Mouse (Mus musculus): ENCODE measurements around the gene Acp5. TPM values are rescaled to one million over a fixed set of nuclear protein-coding genes. Genes with fewer than 3 reads are reported as not detected.
"Not testable (repeated sequence)": the region's sequence is repeated elsewhere in the genome, so short reads cannot be mapped to it uniquely, and the experiment has no call there.

Acp5 gene
- total RNA-seq (2021), result 10 to 100 TPM; 46.9 to 92.0 TPM
- long read RNA-seq, experiment 1, transcript Acp5-202 (5 exons, 1,349 nt), result minor isoform, 5 of 50 reads
- long read RNA-seq, experiment 1, transcript Acp5-201 (5 exons, 1,356 nt), result major isoform, 40 of 50 reads
- long read RNA-seq, experiment 1, partial matches to known transcripts, result 1 of 50 reads
- long read RNA-seq, experiment 1, other reads (novel, unspliced or antisense), result 2 of 50 reads
- long read RNA-seq, experiment 2, transcript Acp5-201 (5 exons, 1,356 nt), result major isoform, 55 of 76 reads
- long read RNA-seq, experiment 2, transcript Acp5-202 (5 exons, 1,349 nt), result minor isoform, 5 of 76 reads
- long read RNA-seq, experiment 2, partial matches to known transcripts, result 8 of 76 reads
- long read RNA-seq, experiment 2, other reads (novel, unspliced or antisense), result 4 of 76 reads

DNA sequence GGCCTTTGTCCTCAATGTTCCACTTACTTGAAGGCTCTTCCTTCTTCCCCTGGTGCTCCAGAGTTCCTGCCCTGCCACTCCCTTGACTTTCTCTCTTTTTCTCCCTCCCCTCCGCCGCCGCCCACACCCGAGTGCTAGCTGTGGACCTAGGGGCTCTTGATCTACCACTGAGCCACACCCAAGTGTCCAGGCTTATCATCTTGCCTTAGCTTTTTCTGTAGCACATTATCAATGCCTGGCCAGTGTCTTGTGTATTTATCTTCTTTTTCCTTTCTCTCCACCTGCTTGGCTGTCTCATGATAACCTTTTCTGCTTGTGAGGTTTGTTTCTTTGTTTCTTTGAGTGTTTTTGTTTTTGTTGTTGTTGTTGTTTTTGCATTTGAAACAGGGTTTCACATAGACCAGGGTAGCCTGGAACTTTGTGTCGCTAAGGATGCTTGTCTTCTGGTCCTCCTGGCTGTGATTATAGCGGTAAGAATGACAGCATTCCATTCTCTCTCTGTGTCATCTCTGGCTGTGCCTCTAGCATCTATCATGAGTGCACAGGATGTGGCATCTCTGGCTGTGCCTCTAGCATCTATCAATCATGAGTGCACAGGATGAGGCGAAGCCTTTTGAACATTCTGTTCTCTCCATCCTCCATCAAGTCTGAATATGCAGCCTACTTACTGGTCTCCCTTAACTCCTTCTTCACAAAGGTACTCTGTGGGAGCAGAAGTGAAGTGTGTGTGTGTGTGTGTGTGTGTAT, at the start of gene Acp5:
Gene Acp5, minus strand, starts transcription at position 68 of the 747 bp plus-strand sequence.
- no peak for DNase-seq (ENCODE audit: low spot score in 2 of 2)

- no peak for DNase-seq (ENCODE audit: low spot score in 2 of 2)
These were observed 36.8 kb upstream of the Acp5 start for GRCm38 (mm10) chr9:22172318-22172717.

DNA sequence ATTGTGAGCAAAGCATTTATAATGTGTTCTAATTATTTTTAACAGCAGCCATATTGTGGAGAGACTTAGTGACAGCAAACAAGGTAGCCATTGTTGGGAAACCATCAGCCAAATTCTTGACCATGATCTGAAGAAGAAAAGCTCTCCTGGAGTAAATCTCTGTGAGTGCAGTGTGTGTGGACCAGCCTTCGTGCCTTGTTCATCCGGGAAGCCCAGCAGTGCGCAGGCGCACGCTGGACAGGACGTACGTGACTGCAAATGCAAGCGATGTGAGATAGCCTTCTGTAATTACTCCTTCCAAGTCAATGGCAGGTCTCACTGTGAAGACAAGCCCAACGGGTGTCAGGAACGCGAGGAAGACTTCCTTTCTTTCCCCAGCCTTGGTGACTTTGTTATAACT, 33.8 kb upstream of the Acp5 start:
- no peak for DNase-seq (ENCODE audit: low spot score in 2 of 2)

GRCm38 (mm10) chr9:22167751-22168150, 32.2 kb upstream of the Acp5 start:
- no peak for DNase-seq (ENCODE audit: low spot score in 2 of 2)

DNA sequence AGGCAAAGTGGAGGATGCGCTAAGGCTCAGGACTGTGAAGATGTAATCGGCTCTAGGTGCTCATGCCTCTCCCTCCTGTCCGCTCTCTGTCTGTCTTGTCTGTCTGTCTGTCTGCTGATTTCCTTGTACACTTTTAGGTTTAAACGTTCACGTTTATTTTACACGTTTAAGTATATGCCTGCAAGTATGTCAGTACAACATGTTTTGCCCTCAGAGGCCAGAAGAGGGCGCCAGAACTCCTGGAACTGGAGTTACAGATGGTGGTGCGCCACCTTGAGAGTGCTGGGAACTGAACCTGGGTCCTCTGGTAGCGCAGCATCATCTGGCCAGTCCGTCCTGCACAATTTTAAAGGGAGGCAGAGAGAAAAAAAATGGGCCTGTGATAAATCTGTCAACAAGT, 31.2 kb upstream of the Acp5 start:
- no peak for DNase-seq (ENCODE audit: low spot score in 2 of 2)

DNA sequence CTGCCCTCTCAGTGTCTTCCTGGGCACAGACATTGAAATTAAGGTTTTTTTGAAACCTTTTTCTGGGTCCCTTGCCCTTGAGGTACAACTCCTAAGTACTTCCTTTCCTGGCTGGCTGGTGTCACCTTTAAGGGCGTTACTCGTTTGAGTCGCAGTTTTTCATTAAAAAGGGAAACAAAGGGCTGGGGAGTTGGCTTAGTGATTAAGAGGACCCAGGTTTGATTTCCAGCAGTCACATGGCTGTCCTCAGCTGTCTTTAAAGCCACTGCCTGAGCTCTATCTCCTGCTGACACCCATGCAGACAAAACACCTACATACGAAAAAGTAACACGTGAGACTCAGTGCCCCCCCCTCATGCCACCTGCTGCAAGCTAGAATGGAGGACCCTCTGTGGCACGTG, 30.5 kb upstream of the Acp5 start:
- DNase-seq (ENCODE audit: low spot score in 2 of 2), result no peak

- DNase-seq (ENCODE audit: low spot score in 2 of 2), result peak in 1 of 2 experiments; percentile 36
These were observed 29.5 kb upstream of the Acp5 start for GRCm38 (mm10) chr9:22164711-22165668.

DNA sequence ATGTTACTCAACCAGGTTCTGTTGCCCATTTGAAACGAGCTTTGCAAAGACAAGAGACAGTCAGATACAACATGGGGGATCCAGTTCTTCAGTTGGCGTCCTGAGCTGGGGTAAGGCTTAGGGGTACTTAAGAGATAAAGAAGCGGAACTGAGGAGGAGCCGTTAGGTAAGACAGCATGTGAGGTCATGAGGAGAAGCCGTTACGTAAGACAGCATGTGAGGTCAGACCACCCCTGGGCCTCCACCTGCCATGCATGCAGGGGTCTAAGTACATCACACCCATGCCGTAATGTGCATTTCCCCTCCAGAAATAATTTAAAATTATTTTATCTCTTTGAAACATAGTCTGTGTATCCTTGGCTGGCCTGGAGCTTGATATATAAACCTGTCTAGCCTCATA, 27.4 kb upstream of the Acp5 start:
- DNase-seq (ENCODE audit: low spot score in 2 of 2), result no peak

DNA sequence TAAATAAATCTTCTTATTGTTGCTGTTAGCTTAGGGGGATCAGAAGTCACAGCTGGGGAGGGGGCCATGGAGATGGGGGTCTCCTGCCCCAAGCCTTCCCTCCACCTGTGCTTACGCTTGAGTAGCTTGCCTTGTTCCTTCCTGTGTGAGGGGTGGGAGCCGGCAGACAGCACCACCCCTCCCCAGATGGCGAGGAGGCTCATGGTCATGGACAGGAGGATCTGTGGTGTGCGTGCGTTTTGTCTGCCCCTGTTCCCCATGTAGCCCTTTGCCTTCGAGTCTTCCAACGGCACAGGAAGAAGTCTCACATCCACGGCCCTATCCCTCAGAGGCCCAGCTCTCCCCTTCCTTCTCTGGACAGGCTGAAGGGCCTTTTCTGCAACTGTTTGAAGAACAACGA, 26.8 kb upstream of the Acp5 start:
- DNase-seq (ENCODE audit: low spot score in 2 of 2), result no peak

DNA sequence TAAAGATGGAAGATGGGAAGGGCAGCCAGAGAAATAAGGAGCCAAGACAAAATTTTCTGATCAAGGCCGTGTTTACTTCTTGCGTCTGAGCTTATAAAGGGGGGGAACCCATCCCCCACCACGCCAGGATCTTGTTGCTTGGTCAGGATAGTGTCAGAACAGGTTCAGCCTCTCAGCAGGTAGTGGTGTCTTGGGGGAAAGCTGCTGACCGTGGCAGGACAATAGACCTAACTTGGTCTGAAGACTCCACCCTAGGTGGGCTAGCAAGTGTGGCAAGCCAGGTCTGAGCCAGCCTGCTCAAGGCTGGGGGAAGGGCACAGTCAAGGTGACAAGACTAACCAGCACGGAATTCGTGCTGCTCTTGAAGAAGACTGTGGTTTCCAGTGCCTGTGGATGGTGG, 25.8 kb upstream of the Acp5 start:
- no peak for DNase-seq (ENCODE audit: low spot score in 2 of 2)

DNA sequence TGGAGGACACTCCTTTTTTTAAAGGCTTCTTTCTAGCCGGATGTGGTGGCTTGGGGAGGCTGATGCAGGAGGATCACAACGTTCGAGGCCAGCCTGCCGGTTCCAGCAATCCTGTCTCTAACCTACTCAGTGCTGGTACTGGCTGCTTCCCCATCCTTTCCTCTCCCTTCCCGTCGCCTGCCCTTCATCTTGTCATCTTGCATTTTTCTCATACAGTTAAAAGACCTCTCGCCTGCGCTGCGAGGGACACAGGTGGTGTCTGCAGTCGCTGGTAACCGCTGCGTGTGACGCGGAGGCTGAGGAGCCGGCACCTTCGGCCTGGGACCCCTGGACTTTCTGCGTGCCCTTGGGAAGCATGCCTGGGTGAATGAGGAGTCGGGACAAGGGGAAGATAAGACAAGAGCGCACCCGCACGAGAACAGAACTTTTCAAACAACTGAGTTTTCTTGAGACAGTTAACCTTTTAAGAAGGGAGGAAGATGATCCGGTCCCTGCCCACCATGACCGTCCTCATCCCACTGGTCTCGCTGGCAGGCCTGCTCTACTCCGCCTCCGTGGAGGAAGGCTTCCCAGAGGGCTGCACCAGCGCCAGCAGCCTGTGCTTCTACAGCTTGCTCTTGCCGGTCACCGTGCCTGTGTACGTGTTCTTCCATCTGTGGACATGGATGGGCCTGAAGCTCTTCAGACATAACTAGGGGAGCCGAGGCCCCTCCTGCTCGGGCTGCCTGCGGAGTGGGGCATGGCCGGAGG, 22.2 kb upstream of the Acp5 start:
- no peak for DNase-seq (ENCODE audit: low spot score in 2 of 2)

- peak; percentile 95 to 98 for DNase-seq (ENCODE audit: low spot score in 2 of 2)
These were observed 21.2 kb upstream of the Acp5 start, which contains the start of gene Pigyl for GRCm38 (mm10) chr9:22156497-22157245. Gene Pigyl (plus strand): TSS chr9:22156846.

DNA sequence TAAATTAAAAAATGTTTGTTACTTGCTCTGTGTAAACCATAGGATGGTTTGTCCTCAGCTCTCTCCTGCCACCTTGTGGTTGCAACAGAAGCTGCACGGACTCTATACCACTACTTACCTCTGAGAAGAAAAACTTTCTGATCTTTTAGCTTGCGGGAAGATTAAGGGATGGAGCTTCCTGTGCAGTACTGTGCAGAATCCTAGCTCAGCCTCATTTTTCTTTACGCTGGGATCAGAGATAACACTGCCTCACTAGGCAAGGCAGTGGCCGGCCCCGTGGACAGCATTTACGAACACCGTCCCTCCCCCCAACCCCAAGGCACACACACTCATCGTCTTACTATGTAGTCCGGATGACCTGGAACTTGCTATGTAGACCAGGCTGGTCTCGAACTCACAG, 20.1 kb upstream of the Acp5 start:
- DNase-seq (ENCODE audit: low spot score in 2 of 2), result peak; percentile 60 to 66

DNA sequence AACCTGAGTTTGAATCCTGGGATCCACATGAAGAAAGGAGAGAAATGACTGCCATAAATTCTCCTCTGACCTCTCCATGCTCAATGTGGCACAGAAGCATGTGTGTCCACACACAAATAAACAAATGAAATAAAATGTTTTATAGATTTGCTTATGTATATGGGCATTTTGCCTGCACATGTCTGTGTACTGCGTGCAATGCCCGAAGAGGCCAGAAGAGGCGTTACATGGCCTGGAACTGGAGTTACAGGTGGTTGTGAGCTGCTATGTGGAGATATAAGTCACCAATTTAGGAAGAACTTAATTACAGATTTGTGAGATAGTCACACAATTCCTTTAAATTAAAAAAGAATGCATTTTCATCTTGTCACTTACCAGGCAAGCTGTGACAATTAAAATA, 18.3 kb upstream of the Acp5 start:
- DNase-seq (ENCODE audit: low spot score in 2 of 2), result no peak

DNA sequence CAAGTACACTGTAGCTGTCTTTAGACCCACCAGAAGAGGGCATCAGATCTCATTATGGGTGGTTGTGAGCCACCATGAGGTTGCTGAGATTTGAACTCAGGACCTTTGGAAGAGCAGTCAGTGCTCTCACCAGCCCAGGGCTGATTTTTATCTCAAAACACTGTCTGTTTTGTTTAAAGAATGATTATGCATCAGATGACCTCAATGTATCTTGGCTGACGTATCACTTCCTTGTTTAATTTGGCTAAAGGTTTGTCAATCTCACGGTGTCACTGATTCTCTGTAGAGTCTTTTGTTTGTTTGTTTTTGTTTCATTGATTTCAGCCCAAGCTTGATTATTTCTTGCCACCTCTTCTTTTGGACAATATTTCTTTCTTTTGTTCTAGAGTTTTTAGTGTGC, 15.4 kb upstream of the Acp5 start:
- DNase-seq (ENCODE audit: low spot score in 2 of 2), result no peak

DNA sequence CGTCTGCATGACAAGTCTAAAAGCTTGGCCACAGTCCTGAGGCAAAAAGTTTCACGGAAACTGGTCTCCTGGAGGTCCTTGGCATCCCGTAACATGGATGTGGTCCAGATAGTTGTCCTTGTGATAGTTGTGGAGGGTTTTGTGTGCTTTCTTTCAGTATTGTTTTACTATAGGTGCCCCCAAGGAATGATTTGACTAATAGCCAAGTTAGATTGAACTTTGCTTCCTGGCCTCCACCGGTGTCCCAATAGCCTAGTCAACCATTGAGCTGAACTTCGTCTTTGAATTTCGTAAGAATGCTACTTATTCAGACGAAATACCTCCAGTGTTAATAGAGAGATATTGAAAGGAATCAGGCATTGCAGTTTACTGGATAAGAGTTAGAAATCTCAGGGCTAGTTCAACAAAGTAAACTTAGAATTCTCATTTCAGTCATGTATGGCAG, 14.8 kb upstream of the Acp5 start:
- not testable (repeated sequence) for DNase-seq (ENCODE audit: low spot score in 2 of 2)

DNA sequence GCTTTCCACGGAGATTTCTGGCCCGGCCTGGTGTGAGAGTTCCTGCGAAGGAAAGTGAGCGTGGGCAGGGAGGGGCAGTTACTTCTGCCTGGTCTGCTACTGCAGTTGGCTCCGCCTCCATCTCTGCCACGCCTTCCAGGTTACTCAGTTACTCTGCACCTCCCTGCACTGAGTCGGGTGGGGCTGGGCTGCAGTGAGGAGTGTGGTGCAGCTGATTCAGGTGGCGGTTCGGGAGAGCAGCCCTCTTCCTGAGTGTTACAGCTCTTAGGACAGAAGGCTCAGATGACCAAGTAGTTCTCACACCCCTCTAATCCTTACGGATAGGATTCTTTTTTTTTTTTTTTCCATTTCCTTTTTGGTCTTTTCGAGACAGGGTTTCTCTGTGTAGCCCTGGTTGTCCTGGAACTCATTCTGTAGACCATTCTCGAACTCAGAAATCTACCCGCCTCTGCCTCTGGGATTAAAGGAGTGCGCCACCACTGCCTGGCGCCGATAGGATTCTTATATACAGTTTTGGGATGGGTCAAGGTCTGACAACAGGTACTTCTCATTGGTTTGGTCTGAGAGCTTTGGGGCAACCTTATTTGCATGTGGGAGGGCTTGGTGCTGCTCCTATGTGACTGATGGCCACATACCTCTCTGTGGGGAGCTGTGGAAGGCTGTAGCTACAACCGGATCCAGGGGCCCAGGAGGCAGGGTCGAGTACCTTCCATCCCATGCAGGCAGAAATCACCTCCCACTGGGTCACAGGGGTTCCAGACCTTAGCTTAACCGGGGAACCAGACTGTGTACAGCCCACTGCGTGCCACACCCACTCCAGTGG, 14.1 kb upstream of the Acp5 start:
- no peak for DNase-seq (ENCODE audit: low spot score in 2 of 2)

DNA sequence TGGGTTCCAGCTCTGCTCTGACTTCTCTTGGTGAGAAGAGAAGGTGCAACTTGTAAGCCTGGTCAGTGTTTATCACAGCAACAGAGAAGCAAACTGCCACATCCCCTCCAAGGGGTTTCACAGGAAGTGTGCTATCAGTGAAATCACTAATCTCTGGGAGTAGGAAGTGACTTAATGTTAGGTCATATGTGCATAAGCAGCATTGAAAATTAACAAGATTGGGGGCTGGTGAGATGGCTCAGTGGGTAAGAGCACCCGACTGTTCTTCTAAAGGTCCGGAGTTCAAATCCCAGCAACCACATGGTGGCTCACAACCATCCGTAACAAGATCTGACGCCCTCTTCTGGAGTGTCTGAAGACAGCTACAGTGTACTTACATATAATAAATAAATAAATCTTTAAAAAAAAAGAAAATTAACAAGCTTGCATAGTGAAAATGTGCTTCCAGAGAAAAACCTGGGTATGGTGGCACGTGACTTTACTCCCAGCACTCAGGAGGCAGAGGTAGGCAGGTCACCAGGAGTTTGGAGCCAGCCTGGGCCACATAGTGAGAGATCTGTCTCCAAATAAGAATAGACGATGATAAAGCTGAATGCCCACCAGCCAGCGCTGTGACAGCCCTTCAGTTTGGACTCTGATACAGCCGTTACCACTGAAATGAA, 8.9 kb upstream of the Acp5 start:
- DNase-seq (ENCODE audit: low spot score in 2 of 2), result no peak
